Mouse (Mus musculus): ENCODE data around the gene 9130230L23Rik. TPM values are rescaled to one million over a fixed set of nuclear protein-coding genes. Genes with fewer than 3 reads are reported as not detected.

Gene 9130230L23Rik
- polyA plus RNA-seq, 1 experiment from 2014 or later = 0.45 TPM

GRCm38 (mm10) chr5:65937011-65937726 is 66.9 kb downstream of the 9130230L23Rik start:
- 65% methylated on average over 11 of the region's 11 CpGs for whole genome bisulfite sequencing
- no peaks in the 10 kb centered on the region for H3K9me3 ChIP-seq (ENCODE audit: control insufficient read depth, low read length)
- H3K4me2 ChIP-seq (ENCODE audit: low read depth, low read length) = no peak overlapping the region
- H3K4me1 ChIP-seq (ENCODE audit: control insufficient read depth, insufficient read depth, low read length) = no peaks in the 10 kb centered on the region
- ATAC-seq (ENCODE audit: low read depth) (peak; percentile 65), DNase-seq (ENCODE audit: low spot score) (peak; percentile 71)
- no peak overlapping the region for H3K4me3 ChIP-seq (ENCODE audit: low read depth, low read length)
- no peaks in the 10 kb centered on the region for H3K36me3 ChIP-seq (ENCODE audit: control insufficient read depth, insufficient read depth, low read length)
- no peak overlapping the region for H3K27ac ChIP-seq (replicated peaks; ENCODE audit: low read depth, low read length)
- H3K9ac ChIP-seq (ENCODE audit: low read depth, low read length) = no peak overlapping the region
- no peaks in the 10 kb centered on the region for H3K27me3 ChIP-seq (replicated peaks; ENCODE audit: control insufficient read depth, insufficient read depth, low read length)

- DNase-seq (ENCODE audit: low spot score) (no peak), ATAC-seq (ENCODE audit: low read depth) (no peak)
- H3K4me1 ChIP-seq (ENCODE audit: control insufficient read depth, insufficient read depth, low read length) = no peaks in the 10 kb centered on the region
- no peak within 1 kb of the TSS for H3K4me2 ChIP-seq (ENCODE audit: low read depth, low read length)
- no peak within 1 kb of the TSS for H3K9ac ChIP-seq (ENCODE audit: low read depth, low read length)
- H3K27me3 ChIP-seq (replicated peaks; ENCODE audit: control insufficient read depth, insufficient read depth, low read length) = no peaks in the 10 kb centered on the region
- no peaks in the 10 kb centered on the region for H3K36me3 ChIP-seq (ENCODE audit: control insufficient read depth, insufficient read depth, low read length)
- H3K4me3 ChIP-seq (ENCODE audit: low read depth, low read length) = no peak within 1 kb of the TSS
- H3K9me3 ChIP-seq (ENCODE audit: control insufficient read depth, low read length) = no peaks in the 10 kb centered on the region
- 81% methylated on average over 5 of the region's 5 CpGs for WGBS
- H3K27ac ChIP-seq (replicated peaks; ENCODE audit: low read depth, low read length) = no peak within 1 kb of the TSS
These were observed 69.3 kb downstream of the 9130230L23Rik start, which contains the start of gene Chrna9 for GRCm38 (mm10) chr5:65934783-65935182. TSS of gene Chrna9 (plus strand) at chr5:65934921.

GRCm38 (mm10) chr5:65933764-65934163 is 70.3 kb downstream of the 9130230L23Rik start:
- no peaks in the 10 kb centered on the region for H3K36me3 ChIP-seq (ENCODE audit: control insufficient read depth, insufficient read depth, low read length)
- no peak overlapping the region for H3K27ac ChIP-seq (replicated peaks; ENCODE audit: low read depth, low read length)
- WGBS = 86% methylated on average over 2 of the region's 2 CpGs
- no peaks in the 10 kb centered on the region for H3K9me3 ChIP-seq (ENCODE audit: control insufficient read depth, low read length)
- DNase-seq (ENCODE audit: low spot score) = no peak
- no peak overlapping the region for H3K4me3 ChIP-seq (ENCODE audit: low read depth, low read length)
- H3K4me1 ChIP-seq (ENCODE audit: control insufficient read depth, insufficient read depth, low read length) = no peaks in the 10 kb centered on the region
- no peak overlapping the region for H3K9ac ChIP-seq (ENCODE audit: low read depth, low read length)
- no peaks in the 10 kb centered on the region for H3K27me3 ChIP-seq (replicated peaks; ENCODE audit: control insufficient read depth, insufficient read depth, low read length)
- no peak for ATAC-seq (ENCODE audit: low read depth)
- no peak overlapping the region for H3K4me2 ChIP-seq (ENCODE audit: low read depth, low read length)

GRCm38 (mm10) chr5:65933258-65933657 is 70.8 kb downstream of the 9130230L23Rik start:
- WGBS = 86% methylated on average over 4 of the region's 4 CpGs
- H3K27me3 ChIP-seq (replicated peaks; ENCODE audit: control insufficient read depth, insufficient read depth, low read length) = no peaks in the 10 kb centered on the region
- DNase-seq (ENCODE audit: low spot score) = no peak
- no peaks in the 10 kb centered on the region for H3K9me3 ChIP-seq (ENCODE audit: control insufficient read depth, low read length)
- H3K4me3 ChIP-seq (ENCODE audit: low read depth, low read length) = no peak overlapping the region
- no peak overlapping the region for H3K9ac ChIP-seq (ENCODE audit: low read depth, low read length)
- no peaks in the 10 kb centered on the region for H3K36me3 ChIP-seq (ENCODE audit: control insufficient read depth, insufficient read depth, low read length)
- no peak overlapping the region for H3K27ac ChIP-seq (replicated peaks; ENCODE audit: low read depth, low read length)
- H3K4me2 ChIP-seq (ENCODE audit: low read depth, low read length) = no peak overlapping the region
- no peak for ATAC-seq (ENCODE audit: low read depth)
- H3K4me1 ChIP-seq (ENCODE audit: control insufficient read depth, insufficient read depth, low read length) = no peaks in the 10 kb centered on the region

- ATAC-seq (ENCODE audit: low read depth) (no peak), DNase-seq (ENCODE audit: low spot score) (no peak)
- 65% methylated on average over 4 of the region's 4 CpGs for WGBS
- H3K4me1 ChIP-seq (ENCODE audit: control insufficient read depth, insufficient read depth, low read length) = no peaks in the 10 kb centered on the region
- no peaks in the 10 kb centered on the region for H3K36me3 ChIP-seq (ENCODE audit: control insufficient read depth, insufficient read depth, low read length)
- no peaks in the 10 kb centered on the region for H3K27me3 ChIP-seq (replicated peaks; ENCODE audit: control insufficient read depth, insufficient read depth, low read length)
- no peaks in the 10 kb centered on the region for H3K9me3 ChIP-seq (ENCODE audit: control insufficient read depth, low read length)
- H3K9ac ChIP-seq (ENCODE audit: low read depth, low read length) = no peak overlapping the region
- no peak overlapping the region for H3K27ac ChIP-seq (replicated peaks; ENCODE audit: low read depth, low read length)
- no peak overlapping the region for H3K4me3 ChIP-seq (ENCODE audit: low read depth, low read length)
- H3K4me2 ChIP-seq (ENCODE audit: low read depth, low read length) = no peak overlapping the region
These were observed 73.9 kb downstream of the 9130230L23Rik start for GRCm38 (mm10) chr5:65930171-65930570.

Small RNA genes within 50 kb of the gene (microRNA-seq; reads per million reads assigned to microRNA genes)
- gene Gm25952 (ENCODE audit: borderline number of aligned reads) = not detected

Other genes with a start within 250 kb of the 9130230L23Rik start
- 33.6 and 34.6 TPM in 2 replicates for gene N4bp2, start 240.8 kb downstream of the 9130230L23Rik start, polyA plus RNA-seq (2014; fragmentation: Nextera tagmentation; extraction: Ambion mirVana)
- 1.6 and 1.7 TPM in 2 replicates for gene Rhoh, start 143.1 kb downstream of the 9130230L23Rik start, polyA plus RNA-seq (2014; fragmentation: Nextera tagmentation; extraction: Ambion mirVana)
- 1.00 and 2.2 TPM in 2 replicates for gene Chrna9, start 69.4 kb downstream of the 9130230L23Rik start, polyA plus RNA-seq (2014; fragmentation: Nextera tagmentation; extraction: Ambion mirVana)
- 6.7 and 10.4 TPM in 2 replicates for gene Rbm47, start 168.8 kb upstream of the 9130230L23Rik start, polyA plus RNA-seq (2014; fragmentation: Nextera tagmentation; extraction: Ambion mirVana)